Mouse (Mus musculus) limb, embryonic 11.5 days (tissue): ENCODE results near the gene Serpina7. TPM values are rescaled to one million over a fixed set of nuclear protein-coding genes. Genes with fewer than 3 reads are reported as not detected.

ENCODE experiments used
- ATAC-seq: fragments of 200-750 bp; cut with Nextera tagmentation; 2 replicates; pipeline ENCODE4 v1.8.0; 2017; ENCODE audit warnings: low read depth; ENCODE audit not compliant: insufficient number of reproducible peaks, low FRiP score, low TSS enrichment
- DNase-seq: peaks from one replicate; pipeline ENCODE4 v3.0.0-alpha.2; 2015; ENCODE audit warnings: low spot score
- H3K27ac ChIP-seq: fragments of 300-500 bp; sonication (generic); replicated peaks from 2 replicates; pipeline ENCODE4 v1.5.1; 2014; ENCODE audit warnings: low read depth, mild to moderate bottlenecking, low read length
- H3K27me3 ChIP-seq: fragments of 300-500 bp; sonication (generic); 2 replicates; pipeline ENCODE4 v1.6.1; 2014; ENCODE audit warnings: mild to moderate bottlenecking, low read length, mixed read lengths; ENCODE audit not compliant: control insufficient read depth, insufficient read depth
- H3K36me3 ChIP-seq: fragments of 300-500 bp; sonication (generic); 2 replicates; pipeline ENCODE4 v1.6.1; 2014; ENCODE audit warnings: mild to moderate bottlenecking, low read length, moderate library complexity, mixed read lengths; ENCODE audit not compliant: control insufficient read depth, insufficient read depth
- H3K4me1 ChIP-seq: fragments of 300-500 bp; sonication (generic); 2 replicates; pipeline ENCODE4 v1.6.1; 2014; ENCODE audit warnings: low read length, mixed read lengths; ENCODE audit not compliant: control insufficient read depth, insufficient read depth
- H3K4me2 ChIP-seq: fragments of 300-500 bp; sonication (generic); 2 replicates; pipeline ENCODE4 v1.6.1; 2014; ENCODE audit warnings: low read depth, mild to moderate bottlenecking, moderate library complexity; ENCODE audit not compliant: severe bottlenecking
- H3K4me3 ChIP-seq: fragments of 300-500 bp; sonication (generic); 2 replicates; pipeline ENCODE4 v1.5.1; 2014; ENCODE audit warnings: low read depth, low read length
- H3K9ac ChIP-seq: fragments of 300-500 bp; sonication (generic); 2 replicates; pipeline ENCODE4 v1.6.1; 2014; ENCODE audit warnings: mild to moderate bottlenecking, low read length
- H3K9me3 ChIP-seq: fragments of 300-500 bp; sonication (generic); 2 replicates; pipeline ENCODE4 v1.6.1; 2016; ENCODE audit warnings: low read length; ENCODE audit not compliant: control insufficient read depth
- WGBS: fragments of 180-500 bp; shearing (Covaris S2); extraction: QIAGEN DNeasy Blood & Tissue Kit; methylation state at CpG from one replicate; pipeline ENCODE4 v1.1.7; 2014; 5-methylcytosine and 5-hydroxymethylcytosine counted together
- polyA plus RNA-seq: library from polyadenylated mRNA; unstranded; fragments of >200 nt; fragmentation: Nextera tagmentation; extraction: Ambion mirVana; gene quantifications from 2 replicates; pipeline ENCODE4 v1.2.1, GENCODE M21; 2014

The Serpina7 gene
- polyA plus RNA-seq = 0.16 TPM in 1 of 2 replicates, not detected in the other

GRCm38 (mm10) chrX:139085077-139085476, at the start of gene Serpina7:
Serpina7 (minus strand) TSS chrX:139085236.
- H3K27ac ChIP-seq = no peak within 1 kb of the TSS
- H3K9me3 ChIP-seq = no peaks in the 10 kb centered on the region
- no peak within 1 kb of the TSS for H3K9ac ChIP-seq
- no peak for DNase-seq
- no peak for ATAC-seq
- H3K36me3 ChIP-seq = no peaks in the 10 kb centered on the region
- no peak within 1 kb of the TSS for H3K4me2 ChIP-seq
- no peak within 1 kb of the TSS for H3K4me3 ChIP-seq
- H3K27me3 ChIP-seq = no peaks in the 10 kb centered on the region
- H3K4me1 ChIP-seq = no peaks in the 10 kb centered on the region

DNA sequence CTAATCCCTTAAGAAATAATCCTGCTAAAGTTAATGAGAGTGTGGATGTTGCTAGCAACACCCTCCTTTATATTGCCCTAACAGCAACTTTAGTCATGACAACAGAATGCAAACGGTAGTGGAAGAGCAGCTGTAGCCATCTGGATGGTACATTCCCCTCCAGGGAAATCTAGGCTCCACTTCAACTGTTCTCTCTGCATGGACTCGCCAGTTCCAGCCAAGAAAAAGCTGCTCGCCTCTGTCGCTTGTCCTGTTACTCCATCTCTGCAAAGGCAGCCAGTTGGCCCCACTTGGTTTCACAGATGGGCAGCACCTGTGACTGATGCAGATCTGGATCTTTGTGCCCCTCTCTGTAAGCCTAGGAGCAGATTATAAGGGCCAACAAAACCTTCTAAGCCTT, 49.0 kb upstream of the Serpina7 start:
- Histone ChIP-seq H3K9ac (no peak overlapping the region), H3K27me3 (no peaks in the 10 kb centered on the region), H3K27ac (no peak overlapping the region), H3K36me3 (no peaks in the 10 kb centered on the region), H3K4me2 (no peak overlapping the region), H3K9me3 (no peaks in the 10 kb centered on the region), H3K4me1 (no peaks in the 10 kb centered on the region), H3K4me3 (no peak overlapping the region)
- no peak for DNase-seq
- no peak for ATAC-seq
- 60% methylated on average over 4 of the region's 4 CpGs for WGBS

DNA sequence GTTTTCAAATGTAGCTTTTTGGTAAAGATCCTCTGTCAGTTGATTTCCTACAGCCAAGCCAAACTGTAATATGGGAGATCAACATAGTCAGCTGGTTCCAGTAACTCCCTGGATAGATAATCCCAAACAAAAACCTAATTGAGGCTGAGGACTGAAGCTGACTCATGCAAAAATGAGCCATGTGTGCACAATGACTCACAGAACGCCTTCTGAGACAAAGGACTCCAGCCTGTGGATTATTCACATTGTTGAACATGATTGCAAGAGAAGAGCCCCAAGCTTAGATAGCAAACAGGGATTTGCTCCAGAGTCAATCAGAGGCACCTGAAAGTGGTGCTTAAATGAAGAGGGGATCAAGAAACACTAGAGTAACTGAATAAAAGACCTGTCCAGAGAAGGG, 12.2 kb upstream of the Serpina7 start:
- Histone ChIP-seq H3K9me3 (no peaks in the 10 kb centered on the region), H3K4me2 (no peak overlapping the region), H3K36me3 (no peaks in the 10 kb centered on the region), H3K4me3 (no peak overlapping the region), H3K9ac (no peak overlapping the region), H3K27me3 (no peaks in the 10 kb centered on the region), H3K4me1 (no peaks in the 10 kb centered on the region), H3K27ac (no peak overlapping the region)
- DNase-seq = no peak
- WGBS = 60% methylated on average over 1 of the region's 1 CpGs
- ATAC-seq = no peak

- Histone ChIP-seq H3K9me3 (no peaks in the 10 kb centered on the region), H3K27ac (no peak within 1 kb of the TSS), H3K36me3 (no peaks in the 10 kb centered on the region), H3K27me3 (no peaks in the 10 kb centered on the region), H3K9ac (no peak within 1 kb of the TSS), H3K4me1 (no peaks in the 10 kb centered on the region), H3K4me3 (no peak within 1 kb of the TSS), H3K4me2 (no peak within 1 kb of the TSS)
- ATAC-seq (no peak), DNase-seq (no peak)
- WGBS = 92% methylated on average over 1 of the region's 1 CpGs
Measured at GRCm38 (mm10) chrX:139085943-139086342, 907 bp upstream of the Serpina7 start, which contains the start of gene 4930513O06Rik. 4930513O06Rik (plus strand) TSS chrX:139086243.

DNA sequence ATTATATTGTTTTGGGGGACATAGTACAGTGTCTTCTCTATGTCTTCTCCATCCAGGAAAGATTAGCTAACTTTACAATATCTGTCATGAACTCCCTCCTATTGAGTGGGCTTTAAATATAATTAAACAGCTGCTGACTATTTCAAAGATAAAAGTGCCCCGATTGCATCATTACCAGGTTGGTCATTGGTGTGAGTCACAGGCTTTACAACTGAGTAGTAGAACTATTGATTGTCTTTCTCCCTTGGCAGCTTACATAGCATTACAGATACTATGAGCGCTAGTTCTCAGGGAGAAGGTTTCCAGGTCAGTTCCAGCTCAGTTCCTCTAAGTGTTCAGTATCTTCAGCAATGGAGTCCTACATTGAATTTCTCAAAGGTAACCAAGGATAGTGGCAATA, 6.5 kb downstream of the Serpina7 start:
- no peaks in the 10 kb centered on the region for H3K9me3 ChIP-seq
- ATAC-seq = no peak
- no peaks in the 10 kb centered on the region for H3K36me3 ChIP-seq
- DNase-seq = no peak
- H3K27me3 ChIP-seq = no peaks in the 10 kb centered on the region
- no peak overlapping the region for H3K27ac ChIP-seq
- no peak overlapping the region for H3K4me3 ChIP-seq
- 94% methylated on average over 2 of the region's 2 CpGs for WGBS
- no peaks in the 10 kb centered on the region for H3K4me1 ChIP-seq
- no peak overlapping the region for H3K4me2 ChIP-seq
- no peak overlapping the region for H3K9ac ChIP-seq

DNA sequence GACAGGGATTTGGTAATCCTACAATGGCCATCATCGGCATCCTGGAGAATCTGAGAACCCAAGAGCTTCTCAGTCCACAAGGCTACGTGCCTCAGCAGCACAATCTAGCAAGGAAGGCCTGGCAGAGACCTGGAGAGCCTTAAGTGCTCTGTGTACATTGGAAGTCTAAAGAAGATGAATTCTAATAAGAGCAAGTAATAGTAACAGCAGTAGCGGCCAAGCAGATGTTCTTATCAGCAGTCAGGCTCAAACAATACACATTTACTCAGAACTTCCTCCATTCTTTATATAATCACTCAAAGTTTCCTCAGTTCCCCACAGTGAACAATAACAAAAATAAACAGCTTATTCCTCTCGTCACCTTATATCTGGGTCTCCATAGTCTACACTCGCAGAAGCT, 21.0 kb downstream of the Serpina7 start:
- H3K27me3 ChIP-seq = no peaks in the 10 kb centered on the region
- no peak overlapping the region for H3K4me2 ChIP-seq
- H3K9me3 ChIP-seq = no peaks in the 10 kb centered on the region
- H3K4me1 ChIP-seq = no peaks in the 10 kb centered on the region
- no peak overlapping the region for H3K27ac ChIP-seq
- H3K36me3 ChIP-seq = no peaks in the 10 kb centered on the region
- WGBS = 82% methylated on average over 5 of the region's 5 CpGs
- ATAC-seq (no peak), DNase-seq (no peak)
- H3K9ac ChIP-seq = no peak overlapping the region
- no peak overlapping the region for H3K4me3 ChIP-seq

- Histone ChIP-seq H3K4me1 (no peaks in the 10 kb centered on the region), H3K4me2 (no peak overlapping the region), H3K27me3 (no peaks in the 10 kb centered on the region), H3K9me3 (no peaks in the 10 kb centered on the region), H3K27ac (no peak overlapping the region), H3K4me3 (no peak overlapping the region), H3K9ac (no peak overlapping the region), H3K36me3 (no peaks in the 10 kb centered on the region)
- no peak for DNase-seq
- whole genome bisulfite sequencing = 83% methylated on average over 1 of the region's 1 CpGs
- no peak for ATAC-seq
Measured at GRCm38 (mm10) chrX:139053149-139053548, 31.9 kb downstream of the Serpina7 start.

DNA sequence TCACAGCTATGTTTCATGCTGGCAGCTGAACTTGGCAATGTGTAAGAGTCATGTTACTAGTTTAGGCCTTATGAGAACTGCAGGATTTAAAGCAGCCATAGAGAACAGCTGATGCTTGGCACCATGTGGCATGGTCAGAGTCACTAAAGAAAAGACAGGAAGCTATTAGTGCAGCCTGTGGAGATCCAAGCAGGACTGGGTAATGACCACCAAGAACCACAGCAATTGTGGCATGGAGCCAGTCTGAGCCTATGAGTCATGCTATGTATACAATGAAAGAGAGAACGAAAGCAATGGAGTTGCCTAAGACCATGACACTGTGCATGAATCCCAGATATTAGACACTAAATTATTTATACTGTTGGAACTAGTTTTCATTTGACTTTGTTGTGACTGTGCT, 33.1 kb downstream of the Serpina7 start:
- Histone ChIP-seq H3K36me3 (no peaks in the 10 kb centered on the region), H3K4me1 (no peaks in the 10 kb centered on the region), H3K9me3 (no peaks in the 10 kb centered on the region), H3K9ac (no peak overlapping the region), H3K4me2 (no peak overlapping the region), H3K27ac (no peak overlapping the region), H3K4me3 (no peak overlapping the region), H3K27me3 (no peaks in the 10 kb centered on the region)
- ATAC-seq = no peak
- 85% methylated on average over 1 of the region's 1 CpGs for WGBS
- DNase-seq = no peak

- DNase-seq (no peak), ATAC-seq (no peak)
- H3K9me3 ChIP-seq = no peaks in the 10 kb centered on the region
- H3K4me3 ChIP-seq = no peak overlapping the region
- no peak overlapping the region for H3K27ac ChIP-seq
- WGBS = 67% methylated on average over 1 of the region's 1 CpGs
- no peak overlapping the region for H3K4me2 ChIP-seq
- no peaks in the 10 kb centered on the region for H3K36me3 ChIP-seq
- H3K27me3 ChIP-seq = no peaks in the 10 kb centered on the region
- H3K4me1 ChIP-seq = no peaks in the 10 kb centered on the region
- H3K9ac ChIP-seq = no peak overlapping the region
Measured at GRCm38 (mm10) chrX:139041148-139041547, 43.9 kb downstream of the Serpina7 start.
